9 mouse cellular contexts compared by ENCODE assay signal in genomic region chr4:43407071-43407920, GRCm38 (mm10). TPM values are rescaled to one million over a fixed set of nuclear protein-coding genes. Genes with fewer than 3 reads are reported as not detected.
DNase-seq lines count a peak whose midpoint lies in the region; ATAC-seq and TF ChIP-seq lines count a peak whose summit lies in the region.
"Had no signal": no experiment of that assay in that cellular context is flagged by ENCODE, and none has a peak within 500 bp of the region (broad histone marks: within the 10 kb centered on the region; RNA-seq: fewer than 3 reads in every experiment).

No protein-coding gene starts in this region.

- no peaks in the 10 kb centered on the region for H3K27me3 ChIP-seq in heart, embryonic 14.5 days (ENCODE audit: control insufficient read depth, insufficient read depth, low read length)
- H3K27me3 ChIP-seq in hindbrain, embryonic 12.5 days, result no peaks in the 10 kb centered on the region
- H3K27me3 ChIP-seq in midbrain, embryonic 15.5 days (replicated peaks), result no peaks in the 10 kb centered on the region

- H3K9ac ChIP-seq in heart, embryonic 14.5 days (ENCODE audit: low read length), result peak overlapping the region; percentile 78
- H3K9ac ChIP-seq in hindbrain, embryonic 12.5 days, result peak overlapping the region; percentile 84
- peak overlapping the region; percentile 94 for H3K9ac ChIP-seq in midbrain, embryonic 15.5 days

- H3K4me1 ChIP-seq in heart, embryonic 14.5 days (ENCODE audit: control insufficient read depth in 2 of 2, insufficient read depth in 2 of 2, low read length in 2 of 2), result peaks cover 19 to 30% of the 10 kb centered on the region in 2 experiments
- H3K4me1 ChIP-seq in hindbrain, embryonic 12.5 days, result peaks cover 35% of the 10 kb centered on the region
- peaks cover 48% of the 10 kb centered on the region for H3K4me1 ChIP-seq in midbrain, embryonic 15.5 days

- H3K4me2 ChIP-seq in heart, embryonic 14.5 days (ENCODE audit: low read length), result peak overlapping the region; percentile 76
- H3K4me2 ChIP-seq in hindbrain, embryonic 12.5 days (replicated peaks), result peak overlapping the region; percentile 62
- peak overlapping the region; percentile 70 for H3K4me2 ChIP-seq in midbrain, embryonic 15.5 days

- H3K9me3 ChIP-seq in heart, embryonic 14.5 days (ENCODE audit: control insufficient read depth, low read length), result no peaks in the 10 kb centered on the region
- no peaks in the 10 kb centered on the region for H3K9me3 ChIP-seq in hindbrain, embryonic 12.5 days (replicated peaks)
- H3K9me3 ChIP-seq in midbrain, embryonic 15.5 days, result no peaks in the 10 kb centered on the region

- DNase-seq in heart, postnatal 36 days, result no peak
- peak; percentile 84 for DNase-seq in brain, embryonic 14.5 days (ENCODE audit: low read depth)
- DNase-seq in frontal cortex, postnatal 36 days (ENCODE audit: low spot score in 2 of 2), result no peak
- DNase-seq in thymus, postnatal 25 days, result no peak
- DNase-seq in spleen, postnatal 4 days (ENCODE audit: low spot score in 2 of 2), result no peak

- TF ChIP-seq POLR2A in brain, embryonic 14.5 days (IDR thresholded peaks at IDR 0.05; ENCODE audit: borderline replicate concordance, extremely low read depth, insufficient read depth, insufficient read length, poor library complexity, severe bottlenecking), result no peak

- no peak for TF ChIP-seq CTCF in brain, embryonic 14.5 days (IDR thresholded peaks at IDR 0.05; ENCODE audit: borderline replicate concordance, extremely low read depth, insufficient read depth, insufficient read length)

- WGBS in heart, embryonic 14.5 days, result 56% methylated on average over 12 of the region's 12 CpGs
- 66% methylated on average over 12 of the region's 12 CpGs for WGBS in hindbrain, embryonic 12.5 days
- WGBS in midbrain, embryonic 15.5 days, result 52% methylated on average over 12 of the region's 12 CpGs

- H3K4me3 ChIP-seq in heart, embryonic 14.5 days (ENCODE audit: control insufficient read depth in 1 of 2, insufficient read depth in 1 of 2, low read depth in 1 of 2, low read length in 2 of 2), result peak overlapping the region; percentile 45 to 55; a peak in 3 of 4 replicates
- peak overlapping the region; percentile 59 for H3K4me3 ChIP-seq in hindbrain, embryonic 12.5 days
- peak overlapping the region; percentile 69 for H3K4me3 ChIP-seq in midbrain, embryonic 15.5 days

- intact Hi-C loops in heart, postnatal 36 days (cut with DNase I), result no loop called here

- H3K36me3 ChIP-seq in heart, embryonic 14.5 days (ENCODE audit: control insufficient read depth, insufficient read depth, low read length), result no peaks in the 10 kb centered on the region
- peaks cover 3% of the 10 kb centered on the region; the same call in 1 of the 2 replicates for H3K36me3 ChIP-seq in hindbrain, embryonic 12.5 days
- H3K36me3 ChIP-seq in midbrain, embryonic 15.5 days (replicated peaks), result no peaks in the 10 kb centered on the region

- H3K27ac ChIP-seq in heart, embryonic 14.5 days (replicated peaks in 1 of 2; ENCODE audit: control insufficient read depth in 1 of 2, insufficient read depth in 1 of 2, low read depth in 2 of 2, low read length in 2 of 2), result peak overlapping the region; percentile 20 to 72
- H3K27ac ChIP-seq in hindbrain, embryonic 12.5 days, result peak overlapping the region; percentile 95
- H3K27ac ChIP-seq in midbrain, embryonic 15.5 days, result peak overlapping the region; percentile 98

- no peak for ATAC-seq in heart, embryonic 14.5 days (ENCODE audit: insufficient number of reproducible peaks, insufficient read depth, low FRiP score, low read depth)
- peak; percentile 62 for ATAC-seq in hindbrain, embryonic 12.5 days (ENCODE audit: low FRiP score)
- peak; percentile 69 for ATAC-seq in midbrain, embryonic 15.5 days (replicated peaks)

RNA-seq across cellular contexts. Expression of gene Fam166b, which starts 21.6 kb away (rescaled TPM):
- 0.16 TPM in 1 of 2 replicates, not detected in the other for polyA plus RNA-seq in heart, embryonic 14.5 days (2014; fragmentation: Nextera tagmentation; extraction: Ambion mirVana)
- not detected for total RNA-seq in heart, postnatal 36 days (2021)
- 1.1 and 1.7 TPM in 2 replicates for polyA plus RNA-seq in brain, embryonic 14.5 days (2012; rRNA removed)
- 1.3 TPM in 1 of 2 replicates, not detected in the other for polyA plus RNA-seq in hindbrain, embryonic 12.5 days (2016; fragmentation: Nextera tagmentation; extraction: Ambion mirVana)
- polyA plus RNA-seq in midbrain, embryonic 15.5 days (2015; fragmentation: Nextera tagmentation; extraction: Ambion mirVana), result 0.52 and 1.7 TPM in 2 replicates
- total RNA-seq: CH12.LX had no signal

RNA-seq across cellular contexts. Expression of gene Rusc2, which starts 25.5 kb away (rescaled TPM):
- 6.4 and 10.9 TPM in 2 replicates for polyA plus RNA-seq in heart, embryonic 14.5 days (2014; fragmentation: Nextera tagmentation; extraction: Ambion mirVana)
- total RNA-seq in heart, postnatal 36 days (2021), result 10 to 100 TPM; 45.5 to 46.0 TPM
- polyA plus RNA-seq in brain, embryonic 14.5 days (2012; rRNA removed), result 49.8 and 124 TPM in 2 replicates
- polyA plus RNA-seq in hindbrain, embryonic 12.5 days (2016; fragmentation: Nextera tagmentation; extraction: Ambion mirVana), result 55.0 and 68.9 TPM in 2 replicates
- 104 and 107 TPM in 2 replicates for polyA plus RNA-seq in midbrain, embryonic 15.5 days (2015; fragmentation: Nextera tagmentation; extraction: Ambion mirVana)
- total RNA-seq: CH12.LX had no signal

RNA-seq across cellular contexts. Expression of gene Tesk1, which starts 34.4 kb away (rescaled TPM):
- polyA plus RNA-seq in heart, embryonic 14.5 days (2014; fragmentation: Nextera tagmentation; extraction: Ambion mirVana), result 8.9 and 9.4 TPM in 2 replicates
- 10 to 100 TPM; 32.8 to 33.4 TPM for total RNA-seq in heart, postnatal 36 days (2021)
- 89.1 and 109 TPM in 2 replicates for polyA plus RNA-seq in brain, embryonic 14.5 days (2012; rRNA removed)
- 15.7 and 16.2 TPM in 2 replicates for polyA plus RNA-seq in hindbrain, embryonic 12.5 days (2016; fragmentation: Nextera tagmentation; extraction: Ambion mirVana)
- 16.7 and 17.1 TPM in 2 replicates for polyA plus RNA-seq in midbrain, embryonic 15.5 days (2015; fragmentation: Nextera tagmentation; extraction: Ambion mirVana)

RNA-seq across cellular contexts. Expression of gene Cd72, which starts 47.1 kb away (rescaled TPM):
- polyA plus RNA-seq in heart, embryonic 14.5 days (2014; fragmentation: Nextera tagmentation; extraction: Ambion mirVana), result 3.1 and 3.9 TPM in 2 replicates
- total RNA-seq in heart, postnatal 36 days (2021), result 1 to 10 TPM in 1 of 2 experiments, under 1 TPM in 1; 0.89 to 1.6 TPM
- polyA plus RNA-seq in brain, embryonic 14.5 days (2012; rRNA removed), result 0.14 TPM in 1 of 2 replicates, not detected in the other
- 2.0 and 3.8 TPM in 2 replicates for polyA plus RNA-seq in hindbrain, embryonic 12.5 days (2016; fragmentation: Nextera tagmentation; extraction: Ambion mirVana)
- polyA plus RNA-seq in midbrain, embryonic 15.5 days (2015; fragmentation: Nextera tagmentation; extraction: Ambion mirVana), result 6.0 and 6.6 TPM in 2 replicates

Comparison
In these comparisons a context has a peak if more than half of its experiments do, and no peak if none do; other contexts are left out.
1. H3K27ac ChIP-seq: peak in every context shown above with its lines; median percentile 98 in midbrain, embryonic 15.5 days; 95 in hindbrain, embryonic 12.5 days; 46 in heart, embryonic 14.5 days.